Mouse (Mus musculus): Measurements from ENCODE around the gene Rps6kl1. TPM values are rescaled to one million over a fixed set of nuclear protein-coding genes. Genes with fewer than 3 reads are reported as not detected.

Rps6kl1 gene
- total RNA-seq, 2 experiments from 2014 or later: 38.8 to 39.5 TPM

- no peak for DNase-seq (ENCODE audit: extremely low spot score in 1 of 2, low spot score in 2 of 2)
- intact Hi-C loops (cut with DNase I): no loop called here
Observed at GRCm38 (mm10) chr12:85113917-85114316, 37.1 kb downstream of the Rps6kl1 start.

- no peak for DNase-seq (ENCODE audit: extremely low spot score in 1 of 2, low spot score in 2 of 2)
Observed at GRCm38 (mm10) chr12:85113337-85113736, 37.7 kb downstream of the Rps6kl1 start.

GRCm38 (mm10) chr12:85112550-85113251 is 38.4 kb downstream of the Rps6kl1 start:
- intact Hi-C loops (cut with DNase I): no loop called here
- DNase-seq (ENCODE audit: extremely low spot score in 1 of 2, low spot score in 2 of 2): no peak

More at GRCm38 (mm10) chr12:85113337-85113736, 37.7 kb downstream of the Rps6kl1 start:
- intact Hi-C loops (cut with DNase I): no loop called here

- intact Hi-C loops (cut with DNase I): no loop called here
- peak; percentile 84 to 93 for DNase-seq (ENCODE audit: extremely low spot score in 1 of 2, low spot score in 2 of 2)
Observed at GRCm38 (mm10) chr12:85110698-85111592, 40.1 kb downstream of the Rps6kl1 start, which contains the start of the genes Prox2 and Dlst. Prox2 (minus strand) TSS chr12:85110759. Dlst (plus strand) TSS chr12:85110833.

- intact Hi-C loops (cut with DNase I): no loop called here
- no peak for DNase-seq (ENCODE audit: extremely low spot score in 1 of 2, low spot score in 2 of 2)
Observed at GRCm38 (mm10) chr12:85110011-85110697, 40.9 kb downstream of the Rps6kl1 start.

GRCm38 (mm10) chr12:85109426-85109825 is 41.6 kb downstream of the Rps6kl1 start:
- intact Hi-C loops (cut with DNase I): no loop called here
- DNase-seq (ENCODE audit: extremely low spot score in 1 of 2, low spot score in 2 of 2): no peak

GRCm38 (mm10) chr12:85108643-85109042 is 42.4 kb downstream of the Rps6kl1 start:
- intact Hi-C loops (cut with DNase I): no loop called here
- DNase-seq (ENCODE audit: extremely low spot score in 1 of 2, low spot score in 2 of 2): no peak

- DNase-seq (ENCODE audit: extremely low spot score in 1 of 2, low spot score in 2 of 2): no peak
- intact Hi-C loops (cut with DNase I): no loop called here
Observed at GRCm38 (mm10) chr12:85106292-85106691, 44.8 kb downstream of the Rps6kl1 start.

GRCm38 (mm10) chr12:85104789-85105188 is 46.3 kb downstream of the Rps6kl1 start:
- intact Hi-C loops (cut with DNase I): no loop called here
- DNase-seq (ENCODE audit: extremely low spot score in 1 of 2, low spot score in 2 of 2): no peak

GRCm38 (mm10) chr12:85103096-85103495 is 48.0 kb downstream of the Rps6kl1 start:
- DNase-seq (ENCODE audit: extremely low spot score in 1 of 2, low spot score in 2 of 2): no peak
- intact Hi-C loops (cut with DNase I): no loop called here

- no peak for DNase-seq (ENCODE audit: extremely low spot score in 1 of 2, low spot score in 2 of 2)
- intact Hi-C loops (cut with DNase I): no loop called here
Observed at GRCm38 (mm10) chr12:85101521-85102106, 49.5 kb downstream of the Rps6kl1 start.

GRCm38 (mm10) chr12:85101001-85101400 is 50.1 kb downstream of the Rps6kl1 start:
- no peak for DNase-seq (ENCODE audit: extremely low spot score in 1 of 2, low spot score in 2 of 2)
- intact Hi-C loops (cut with DNase I): no loop called here

- no peak for DNase-seq (ENCODE audit: extremely low spot score in 1 of 2, low spot score in 2 of 2)
- intact Hi-C loops (cut with DNase I): no loop called here
Observed at GRCm38 (mm10) chr12:85095859-85096258, 55.2 kb downstream of the Rps6kl1 start.

GRCm38 (mm10) chr12:85095146-85095545 is 55.9 kb downstream of the Rps6kl1 start:
- intact Hi-C loops (cut with DNase I): no loop called here

GRCm38 (mm10) chr12:85094706-85095105 is 56.4 kb downstream of the Rps6kl1 start:
- intact Hi-C loops (cut with DNase I): no loop called here
- DNase-seq (ENCODE audit: extremely low spot score in 1 of 2, low spot score in 2 of 2): peak in 1 of 2 experiments; percentile 32

More at GRCm38 (mm10) chr12:85095146-85095545, 55.9 kb downstream of the Rps6kl1 start:
- DNase-seq (ENCODE audit: extremely low spot score in 1 of 2, low spot score in 2 of 2): no peak

GRCm38 (mm10) chr12:85094010-85094409 is 57.1 kb downstream of the Rps6kl1 start:
- DNase-seq (ENCODE audit: extremely low spot score in 1 of 2, low spot score in 2 of 2): peak in 1 of 2 experiments; percentile 87
- intact Hi-C loops (cut with DNase I): no loop called here

GRCm38 (mm10) chr12:85092214-85092613 is 58.9 kb downstream of the Rps6kl1 start:
- intact Hi-C loops (cut with DNase I): no loop called here
- peak in 1 of 2 experiments; percentile 80 for DNase-seq (ENCODE audit: extremely low spot score in 1 of 2, low spot score in 2 of 2)

- DNase-seq (ENCODE audit: extremely low spot score in 1 of 2, low spot score in 2 of 2): no peak
- intact Hi-C loops (cut with DNase I): no loop called here
Observed at GRCm38 (mm10) chr12:85091190-85091589, 59.9 kb downstream of the Rps6kl1 start.

GRCm38 (mm10) chr12:85087845-85088244 is 63.2 kb downstream of the Rps6kl1 start:
- no peak for DNase-seq (ENCODE audit: extremely low spot score in 1 of 2, low spot score in 2 of 2)
- intact Hi-C loops (cut with DNase I): no loop called here

Data from left cerebral cortex, postnatal 10 days (tissue).